Mouse (Mus musculus) kidney, adult 18-20 months (tissue): ENCODE measurements around the gene Gnb2.

Experiments used
- DNase-seq: peaks from one replicate; pipeline ENCODE4 v3.0.0; 2021

Gene Gnb2

DNA sequence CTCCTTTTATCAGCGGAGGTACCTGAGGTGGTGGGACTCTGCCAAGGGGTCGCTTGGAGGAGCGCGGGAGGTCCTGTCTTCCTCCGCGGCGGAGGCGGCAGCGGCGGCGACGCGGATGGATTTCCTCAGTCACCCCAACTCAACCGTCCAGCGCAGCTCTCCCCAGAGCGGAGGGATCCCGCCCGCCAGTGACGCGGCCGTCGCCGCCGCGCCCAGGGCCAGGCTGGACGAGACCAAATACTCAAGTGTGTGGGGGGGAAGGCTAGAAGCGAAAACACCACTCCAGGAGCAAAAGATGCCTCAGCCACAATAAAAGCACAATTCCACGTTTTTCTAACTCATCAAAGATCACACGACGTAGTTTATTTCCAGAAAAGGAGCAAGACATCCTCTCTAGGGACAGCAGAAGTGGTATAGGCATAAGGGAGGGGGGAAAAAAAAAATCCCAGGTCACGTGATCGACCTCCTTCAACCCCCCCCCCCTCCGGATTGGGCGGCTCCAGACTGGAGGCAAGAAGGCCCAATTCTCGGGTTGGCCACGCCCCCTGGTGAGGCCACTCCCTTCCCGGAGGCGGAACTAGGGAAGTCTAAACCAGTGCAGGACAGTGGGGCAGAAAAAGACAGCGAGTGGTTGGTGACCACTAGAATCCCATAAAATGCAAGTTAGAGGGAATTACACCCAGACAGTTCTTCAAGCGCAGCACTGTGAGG lies at the start of gene Gnb2, which contains the start of gene Epo:
Gnb2 (minus strand) TSS at position 394 of the 711 bp plus-strand sequence.
Epo (minus strand) TSS at position 126 of the 711 bp plus-strand sequence.
- peak; percentile 99 for DNase-seq

DNA sequence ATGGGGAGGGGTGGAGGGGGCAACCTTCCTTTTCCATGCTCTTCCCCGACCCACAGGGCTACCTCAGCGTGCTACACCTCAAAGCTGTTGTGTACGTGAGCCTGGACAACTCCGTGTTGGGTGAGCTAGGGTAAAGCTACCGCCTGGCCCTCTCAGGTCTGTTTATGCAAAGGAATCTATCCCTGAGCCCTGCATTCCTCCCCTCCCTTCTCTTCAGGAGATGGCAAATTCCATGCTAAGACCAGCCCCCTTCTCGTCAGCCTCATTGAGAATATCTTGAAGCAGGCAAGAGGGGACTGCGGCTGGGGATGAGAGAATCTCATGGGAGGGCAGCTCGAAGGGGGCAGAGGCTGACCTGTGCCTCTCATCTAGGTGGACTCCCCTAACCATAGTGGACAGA lies 49.4 kb upstream of the Gnb2 start:
- DNase-seq: no peak

DNA sequence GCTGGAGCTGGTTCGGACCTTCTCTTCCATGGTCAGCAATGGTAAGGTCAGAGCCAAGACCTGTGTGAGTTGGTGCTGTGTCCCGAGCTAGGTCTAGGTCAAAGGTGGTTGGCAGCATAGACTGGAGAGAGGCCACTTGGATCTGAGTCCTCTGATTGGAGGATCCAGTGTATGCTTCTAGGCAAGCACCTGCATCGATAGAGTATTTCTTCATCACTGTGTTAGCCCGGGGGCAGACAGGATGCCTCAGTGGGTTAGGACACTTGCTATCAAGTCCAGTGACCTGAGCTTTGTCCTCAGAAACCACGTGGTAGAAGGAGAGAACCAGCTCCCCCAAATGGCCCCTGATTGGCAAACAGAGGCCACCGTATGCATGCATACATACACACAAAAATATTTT lies 46.9 kb upstream of the Gnb2 start:
- no peak for DNase-seq

DNA sequence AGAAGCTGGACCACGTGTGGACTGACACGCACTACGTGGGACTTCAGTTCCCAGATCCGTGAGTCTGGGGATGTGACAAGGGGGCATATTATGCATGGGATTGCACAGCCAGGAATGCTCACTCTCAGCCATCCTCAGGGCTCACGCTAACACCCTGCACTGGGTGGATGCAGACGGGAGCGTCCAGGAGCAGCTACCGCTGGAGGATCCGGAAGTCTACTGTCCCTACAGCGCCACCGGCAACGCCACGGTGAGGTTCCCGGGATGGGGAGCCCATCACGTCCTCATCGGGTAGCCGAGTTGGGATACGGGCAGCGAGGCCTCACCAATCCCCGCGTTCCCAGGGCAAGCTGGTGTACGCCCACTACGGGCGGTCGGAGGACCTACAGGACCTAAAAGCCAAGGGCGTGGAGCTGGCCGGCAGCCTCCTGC lies 41.2 kb upstream of the Gnb2 start:
- DNase-seq: peak; percentile 38

DNA sequence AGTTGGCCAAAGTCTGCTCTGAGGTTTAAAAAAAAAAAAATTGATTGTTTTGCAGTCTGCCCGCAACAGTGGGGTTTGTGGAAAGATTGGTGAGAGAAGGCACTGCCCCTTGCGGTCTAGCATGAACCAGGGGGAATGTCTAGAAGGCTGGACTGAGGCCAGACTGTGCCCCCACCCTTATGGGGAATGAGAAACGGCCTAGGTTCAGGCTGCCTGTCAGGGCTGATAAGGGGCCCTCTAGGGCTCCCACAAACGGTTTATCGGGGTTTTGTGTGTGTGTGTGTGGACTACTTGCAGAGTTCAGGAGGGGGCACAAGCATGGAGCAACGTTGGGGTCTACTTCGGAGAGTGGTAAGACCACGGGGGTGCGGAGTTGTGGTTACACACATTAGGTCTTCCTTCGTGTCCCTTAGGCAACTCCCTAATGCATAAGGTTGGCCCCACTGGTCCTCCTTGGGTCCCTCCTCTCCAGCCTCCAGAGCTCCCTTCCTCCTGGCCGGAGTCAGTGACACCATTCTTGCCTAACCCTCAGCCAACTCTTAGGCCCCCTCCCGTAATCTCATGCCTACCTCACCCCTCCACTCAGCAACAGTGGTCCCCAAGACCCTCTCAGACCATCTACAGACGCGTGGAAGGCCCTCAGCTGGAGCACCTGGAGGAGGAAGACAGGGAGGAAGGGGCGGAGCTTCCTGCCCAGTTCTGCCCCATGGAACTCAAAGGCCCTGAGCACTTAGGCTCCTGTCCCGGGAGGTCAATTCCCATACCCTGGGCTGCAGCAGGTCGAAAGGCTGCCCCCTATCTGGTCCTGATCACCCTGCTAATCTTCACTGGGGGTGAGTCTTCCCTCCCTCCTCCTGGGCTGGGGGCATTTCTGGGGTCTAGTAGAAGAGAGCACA lies 37.6 kb upstream of the Gnb2 start:
- DNase-seq: no peak

DNA sequence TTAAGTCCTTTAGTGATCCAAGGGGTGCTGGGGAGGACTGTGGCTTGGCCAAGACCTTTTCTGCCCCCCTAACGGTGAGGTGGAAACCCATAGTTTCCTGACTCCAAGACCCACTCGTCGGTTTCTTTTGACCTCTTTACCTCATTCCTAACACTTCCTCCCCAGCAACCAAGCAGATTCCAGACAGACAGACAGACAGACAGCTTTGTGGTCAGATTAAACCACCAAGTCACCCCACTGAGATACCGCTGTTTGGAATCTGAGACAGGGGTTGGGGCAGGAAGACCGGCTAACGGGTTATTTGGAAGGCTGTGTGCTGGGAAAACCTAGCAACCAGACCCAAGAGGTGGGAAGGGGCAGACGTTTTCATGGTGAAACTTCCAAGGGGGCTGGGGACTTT lies 36.9 kb upstream of the Gnb2 start:
- no peak for DNase-seq

DNA sequence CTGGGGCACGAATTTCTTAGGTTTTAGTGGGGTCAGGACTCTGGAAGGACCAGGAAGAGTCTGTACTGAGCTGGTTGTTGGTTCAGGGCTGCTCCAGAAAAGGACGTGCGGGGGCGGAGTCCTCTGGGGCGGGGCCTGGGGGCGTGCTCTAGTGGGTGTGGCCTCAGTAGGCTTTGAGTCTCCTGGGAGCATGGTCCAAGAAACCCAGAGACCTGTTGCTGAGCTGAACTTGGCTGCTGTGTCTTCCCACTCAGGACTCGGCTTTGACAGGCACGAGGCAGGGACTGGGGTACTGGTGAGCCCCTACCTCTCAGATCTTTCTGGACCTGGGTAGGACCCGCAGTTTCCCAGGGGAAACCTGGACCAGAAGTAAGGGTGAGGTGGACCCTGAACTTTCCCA lies 36.4 kb upstream of the Gnb2 start, which contains the start of gene Tfr2:
Tfr2 (plus strand) TSS at position 176 of the 400 bp plus-strand sequence.
- peak; percentile 62 for DNase-seq

DNA sequence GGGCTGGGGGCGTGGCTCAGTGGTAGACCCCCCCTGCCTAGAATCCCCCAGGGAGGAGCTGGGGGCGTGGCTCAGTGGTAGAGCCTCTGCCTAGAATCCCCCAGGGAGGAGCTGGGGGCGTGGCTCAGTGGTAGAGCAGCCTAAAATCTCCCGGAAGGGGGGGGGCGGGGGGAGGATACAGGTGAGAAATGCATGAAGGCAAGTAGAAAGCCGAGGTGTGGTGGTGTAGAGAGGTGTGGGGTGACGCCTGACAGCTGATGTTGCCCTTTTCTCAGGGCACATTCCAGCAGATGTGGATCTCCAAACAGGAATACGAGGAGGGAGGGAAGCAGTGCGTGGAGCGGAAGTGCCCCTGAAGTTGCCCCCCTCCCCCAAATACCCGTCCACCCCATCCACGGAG lies 35.7 kb upstream of the Gnb2 start:
- no peak for DNase-seq

DNA sequence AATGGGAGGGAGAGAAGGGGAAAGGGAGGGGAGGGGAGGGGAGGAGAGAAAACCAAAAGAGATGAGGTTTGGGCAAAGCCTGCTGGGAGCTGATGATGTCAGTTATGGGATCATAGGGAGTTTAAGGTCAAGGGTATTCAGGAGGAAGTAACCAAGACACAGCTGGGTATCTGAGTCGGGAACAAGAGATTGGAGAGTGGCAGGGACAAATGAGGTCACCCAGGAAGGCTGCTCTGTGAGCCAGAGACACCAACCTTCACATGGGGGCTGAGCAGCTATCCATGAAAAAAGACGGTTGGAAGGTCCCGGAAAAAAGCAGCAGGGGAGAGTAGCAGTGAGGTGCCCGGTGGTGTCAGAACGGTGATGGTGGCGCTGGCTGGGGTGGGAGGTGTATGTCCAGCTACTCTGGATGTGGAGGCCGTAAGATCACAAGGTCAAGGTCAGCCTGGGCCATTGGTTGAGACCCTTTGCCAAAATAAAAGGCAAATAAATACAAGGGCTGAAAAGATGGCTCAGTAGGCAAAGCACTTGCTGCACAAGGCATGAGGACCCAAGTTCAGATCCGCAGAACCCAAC lies 35.0 kb upstream of the Gnb2 start:
- no peak for DNase-seq

DNA sequence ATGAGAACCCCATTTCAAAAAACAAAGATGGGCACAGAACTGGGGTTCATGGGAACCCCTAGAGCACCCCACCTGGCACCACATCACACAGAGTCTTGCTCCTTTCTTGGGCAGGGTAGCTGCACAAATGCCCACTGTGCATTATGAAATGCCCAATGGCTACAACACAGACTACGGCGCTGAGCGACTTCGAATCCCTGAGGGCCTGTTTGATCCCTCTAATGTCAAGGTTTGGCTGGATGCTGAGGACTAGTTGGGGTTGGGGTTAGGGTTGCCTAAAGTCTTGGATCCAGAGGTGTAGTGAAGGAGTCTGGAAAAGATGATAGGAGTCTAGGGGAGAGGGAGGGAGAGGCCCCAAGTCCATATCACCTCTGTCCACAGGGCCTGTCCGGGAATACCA lies 33.1 kb upstream of the Gnb2 start:
- no peak for DNase-seq

DNA sequence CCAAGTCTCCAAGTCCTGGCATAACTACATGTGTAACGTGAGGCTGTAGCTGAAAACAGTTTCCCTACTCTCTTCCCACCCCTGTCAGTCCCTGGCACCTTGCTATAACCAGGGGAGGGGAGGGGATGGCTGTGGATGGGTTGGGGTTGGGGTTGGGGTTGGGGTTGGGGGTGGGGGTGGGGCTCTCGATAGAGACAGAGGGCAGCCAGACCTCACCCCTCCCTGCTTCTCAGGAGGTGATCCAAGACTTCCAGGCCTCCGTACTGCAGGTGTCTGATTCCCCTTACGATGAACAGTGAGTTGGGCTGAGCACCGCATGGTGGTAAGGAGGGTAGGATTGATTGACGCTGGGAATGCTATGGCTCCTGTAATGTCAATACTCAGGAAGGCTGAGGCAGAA lies 32.4 kb upstream of the Gnb2 start:
- no peak for DNase-seq

DNA sequence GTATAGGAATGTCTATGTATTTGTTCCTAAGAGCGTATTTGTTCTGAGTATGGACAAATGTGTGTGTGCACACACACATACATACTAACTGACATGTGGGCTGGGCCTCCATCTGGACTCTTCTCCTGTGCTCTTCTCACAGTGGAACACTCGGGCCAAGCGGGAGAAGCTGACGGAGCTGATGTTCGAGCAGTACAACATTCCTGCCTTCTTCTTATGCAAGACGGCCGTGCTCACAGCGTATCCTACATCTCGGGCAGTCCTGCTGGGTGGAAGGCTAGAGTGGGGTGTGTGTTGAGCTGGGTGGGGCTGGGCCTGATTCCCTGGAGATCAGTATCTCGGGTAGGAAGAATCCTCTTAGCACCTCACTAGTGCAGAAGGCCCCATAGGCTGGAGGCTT lies 29.7 kb upstream of the Gnb2 start:
- no peak for DNase-seq

DNA sequence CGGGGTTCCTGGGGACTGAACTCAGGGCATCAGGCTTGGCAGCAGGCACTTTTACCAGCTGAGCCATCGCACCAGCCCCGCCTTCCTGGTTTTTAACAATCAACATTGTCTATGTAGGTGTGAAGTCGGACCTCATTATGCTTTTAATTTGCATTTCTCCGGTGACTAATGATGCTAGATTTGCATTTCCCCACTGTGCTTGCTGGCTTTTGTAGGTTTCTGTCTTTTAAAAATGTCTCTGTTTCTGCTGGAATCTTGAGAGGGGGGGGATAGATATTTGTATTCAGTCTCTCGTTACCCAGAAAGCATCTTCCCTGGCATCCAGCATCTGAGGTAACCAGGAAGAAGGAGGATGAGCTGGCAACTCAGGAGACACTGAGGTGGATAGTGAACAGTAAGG lies 28.2 kb upstream of the Gnb2 start:
- no peak for DNase-seq

DNA sequence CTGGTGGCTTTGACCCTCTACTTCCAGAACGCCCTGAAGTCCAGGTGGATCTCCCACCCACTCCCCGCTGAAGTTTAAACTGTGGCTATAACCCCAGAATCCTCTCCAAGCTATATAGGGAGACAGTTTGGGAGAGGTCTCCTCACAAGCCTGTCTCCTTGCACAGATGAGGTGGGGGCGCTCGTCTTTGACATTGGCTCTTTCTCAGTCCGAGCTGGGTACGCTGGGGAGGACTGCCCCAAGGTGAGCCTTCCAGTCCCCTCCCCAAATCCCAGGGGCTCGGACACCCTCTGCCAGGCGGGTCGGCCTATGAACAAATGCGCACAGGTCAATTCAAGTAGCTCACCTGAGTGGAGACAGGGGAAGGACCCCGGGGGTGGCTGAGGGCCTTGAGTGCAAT lies 20.6 kb upstream of the Gnb2 start:
- DNase-seq: no peak

DNA sequence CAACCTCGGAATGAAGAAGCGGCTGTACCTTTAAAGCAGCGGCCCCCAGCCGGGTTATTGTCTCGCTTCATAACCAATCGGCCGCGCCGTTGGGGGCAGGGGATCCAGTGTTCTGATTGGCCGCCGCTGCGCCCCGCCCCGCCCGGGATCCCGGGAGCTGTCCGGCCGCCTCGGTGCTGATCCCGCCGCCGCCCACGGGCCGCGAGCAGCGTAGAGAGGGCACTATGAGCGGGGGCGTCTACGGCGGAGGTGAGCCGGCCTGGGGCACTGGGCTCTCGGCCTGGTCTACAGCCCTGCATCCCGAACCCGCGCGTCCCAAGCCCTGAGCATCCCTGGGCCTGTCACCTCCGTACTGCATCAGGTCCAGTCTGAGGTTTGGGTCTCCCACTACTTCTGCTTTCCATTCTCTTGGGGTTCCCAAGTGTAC lies 20.1 kb upstream of the Gnb2 start, which contains the start of gene Actl6b:
Actl6b (plus strand) TSS at position 107 of the 427 bp plus-strand sequence.
- peak; percentile 63 for DNase-seq

DNA sequence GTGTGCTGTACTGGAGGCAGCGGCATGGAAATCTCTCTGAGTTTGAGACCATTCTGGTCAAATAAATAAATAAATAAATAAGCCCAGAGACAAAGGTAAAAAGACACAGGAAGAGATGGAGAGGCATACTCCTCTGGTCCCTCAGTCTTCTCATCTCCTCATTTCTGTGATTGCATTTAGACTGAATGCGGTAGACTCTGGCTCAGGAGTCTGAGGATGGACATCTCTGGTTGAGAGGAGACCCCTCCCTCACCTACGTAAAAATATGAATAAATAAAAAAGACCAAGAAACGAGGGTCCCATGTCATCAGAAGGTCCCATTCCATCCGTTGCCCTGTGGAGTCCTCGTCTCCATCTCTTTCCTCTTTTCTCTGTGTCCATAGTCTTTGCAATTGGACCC lies 19.7 kb upstream of the Gnb2 start:
- DNase-seq: no peak

DNA sequence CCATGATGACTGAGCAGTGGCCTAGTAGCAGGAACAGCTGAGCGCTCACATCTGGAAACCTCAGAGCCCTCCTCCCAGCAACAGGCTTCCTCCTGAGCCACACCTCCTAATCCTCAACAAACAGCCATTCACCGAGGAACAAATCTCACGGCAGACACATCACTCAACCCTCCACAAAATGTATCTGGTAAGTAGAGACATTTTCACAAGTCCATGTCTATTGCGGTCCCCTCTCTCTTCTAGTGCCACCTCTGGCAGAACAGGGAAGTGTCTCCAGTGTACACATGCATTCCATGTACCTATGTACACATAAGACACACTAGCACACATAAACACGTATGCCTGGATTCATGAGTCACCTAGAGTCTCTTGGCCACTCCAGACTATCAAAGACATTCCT lies 17.8 kb upstream of the Gnb2 start:
- DNase-seq: no peak

DNA sequence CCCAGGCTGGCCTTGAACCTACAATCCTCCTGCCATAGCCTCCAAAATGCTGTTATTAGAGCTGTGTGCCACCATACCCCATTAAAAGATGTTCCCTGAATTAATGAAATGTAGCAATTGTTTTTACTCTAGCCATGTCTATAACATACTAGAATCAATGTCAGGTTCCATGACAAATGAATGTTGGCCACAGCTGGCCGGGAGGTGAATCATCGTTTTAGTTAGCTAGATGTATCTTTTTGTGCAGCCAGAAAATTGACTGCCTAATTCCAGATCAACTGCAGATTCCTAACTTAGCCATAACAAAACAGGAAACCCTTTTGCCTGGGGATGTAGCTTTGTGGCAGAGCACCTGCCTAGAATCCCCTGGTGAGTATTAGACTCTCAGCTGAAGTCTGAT lies 16.5 kb upstream of the Gnb2 start:
- DNase-seq: no peak

DNA sequence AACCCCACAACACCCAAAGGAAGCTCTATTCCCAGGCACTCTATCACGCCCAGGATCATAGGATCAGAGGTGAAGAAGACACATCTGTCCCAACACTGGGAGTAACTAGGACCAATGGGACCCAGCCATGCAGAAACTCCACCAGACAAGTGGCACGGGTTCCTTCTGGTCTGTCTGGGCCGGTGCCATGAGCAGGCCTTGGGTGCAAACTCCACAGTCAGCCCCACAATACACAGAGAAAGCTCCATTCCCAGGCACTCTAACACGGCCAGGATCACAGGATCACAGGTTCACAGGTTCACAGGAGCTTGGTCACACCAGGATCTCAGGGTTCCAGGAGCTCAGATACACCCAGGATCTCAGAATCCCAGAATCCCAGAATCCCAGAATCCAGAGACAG lies 12.3 kb upstream of the Gnb2 start:
- no peak for DNase-seq

DNA sequence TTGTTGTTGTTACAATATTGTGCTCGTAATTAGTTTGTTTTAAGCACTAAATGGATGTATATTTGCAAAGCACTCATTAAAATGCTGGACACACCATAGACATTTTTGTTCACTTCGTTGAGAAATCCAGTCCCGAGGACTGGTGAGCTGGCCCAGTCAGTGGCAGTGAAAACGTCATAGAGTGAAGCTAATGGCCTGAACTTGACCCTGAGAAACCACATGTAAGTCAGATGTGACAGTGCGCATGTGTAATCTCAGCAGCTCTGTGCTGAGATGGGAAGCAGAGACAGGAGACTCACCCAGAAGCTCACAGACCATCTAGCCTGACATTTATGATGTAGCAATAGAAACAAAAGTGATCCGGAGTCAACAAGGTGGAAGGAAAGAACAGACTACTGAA lies 11.6 kb upstream of the Gnb2 start:
- DNase-seq: no peak

DNA sequence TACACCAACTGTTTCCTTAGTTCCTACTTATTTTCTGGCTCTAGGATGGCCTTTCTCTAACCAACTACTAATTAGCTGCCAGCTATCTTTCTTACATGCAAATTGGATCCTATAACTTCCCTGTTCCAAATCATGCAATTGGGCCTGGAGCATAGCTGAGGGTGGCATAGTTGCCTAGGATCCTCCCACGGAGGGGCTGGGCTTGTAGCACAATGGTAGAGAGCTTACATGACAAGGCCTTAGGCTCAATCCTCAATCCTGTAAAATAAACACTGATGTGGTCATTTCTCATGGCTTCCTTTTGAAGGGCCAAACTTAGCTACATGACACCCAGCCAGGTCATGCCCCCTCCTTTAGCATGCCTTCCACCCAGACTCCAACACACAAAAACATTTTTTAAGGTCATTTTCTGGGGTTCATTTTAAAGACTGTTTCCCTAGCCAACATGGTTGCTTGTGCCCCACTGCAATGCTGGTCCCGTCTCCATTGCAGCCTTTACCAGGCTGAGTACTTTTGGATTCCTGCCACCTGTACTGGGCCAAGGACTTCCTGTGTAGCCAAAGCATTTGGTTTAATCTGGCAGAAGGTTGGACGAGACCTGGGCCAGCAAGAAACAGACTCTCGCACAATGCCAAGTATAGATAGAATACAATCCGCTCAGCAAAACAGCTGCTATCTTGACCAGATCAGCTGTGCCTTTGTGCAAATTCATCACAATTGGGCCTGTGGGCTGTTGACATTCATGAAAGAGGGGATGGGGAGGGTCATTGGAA lies 8.6 kb upstream of the Gnb2 start:
- no peak for DNase-seq

DNA sequence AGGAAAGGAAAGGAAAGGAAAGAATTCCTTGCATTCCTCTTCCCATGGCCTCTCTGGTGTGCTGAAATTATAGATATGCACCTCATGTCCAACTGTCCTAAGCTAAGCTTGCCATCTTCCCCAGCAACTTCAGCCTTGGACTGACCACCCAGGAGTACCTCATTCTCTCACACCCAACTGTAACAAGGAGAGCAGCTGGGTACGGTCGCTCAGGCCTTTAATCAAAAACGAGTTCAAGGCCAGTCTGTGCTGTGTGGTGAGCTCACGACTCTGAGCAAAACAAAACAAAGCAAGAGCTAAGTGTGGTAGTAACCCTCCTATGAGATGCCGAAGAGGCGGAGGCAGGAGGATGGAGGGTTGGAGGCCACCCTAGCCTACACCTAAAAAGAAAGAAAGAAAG lies 7.7 kb upstream of the Gnb2 start:
- no peak for DNase-seq

DNA sequence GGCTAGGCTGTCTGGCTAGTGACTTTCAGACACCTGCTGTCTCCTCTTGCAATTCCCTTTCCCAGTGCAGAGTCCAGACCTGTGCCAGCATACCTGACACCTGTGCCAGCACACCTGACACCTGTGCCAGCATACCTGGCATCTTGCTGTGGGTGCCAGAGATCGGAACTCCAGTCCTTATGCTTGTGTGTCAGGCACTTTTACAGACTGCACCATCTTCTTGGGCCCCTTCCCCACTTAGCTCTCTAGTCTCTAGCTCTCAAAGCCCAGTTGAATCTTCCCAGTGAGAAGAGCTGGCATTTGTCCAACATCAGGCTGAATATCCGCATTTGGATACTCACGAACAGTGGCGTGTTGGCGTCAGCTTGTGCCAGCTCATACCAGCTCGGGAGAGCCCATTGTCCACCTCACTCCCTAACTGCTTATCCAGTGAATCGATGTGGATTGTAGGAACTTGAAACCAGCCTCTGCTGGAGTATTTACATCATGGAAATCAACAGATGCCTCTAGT lies 6.0 kb upstream of the Gnb2 start:
- no peak for DNase-seq
